Mouse (Mus musculus): ENCODE data around the gene Ankrd23. TPM values are rescaled to one million over a fixed set of nuclear protein-coding genes. Genes with fewer than 3 reads are reported as not detected.

Gene Ankrd23
- polyA plus RNA-seq, 1 experiment from 2014 or later = 23.7 TPM

DNA sequence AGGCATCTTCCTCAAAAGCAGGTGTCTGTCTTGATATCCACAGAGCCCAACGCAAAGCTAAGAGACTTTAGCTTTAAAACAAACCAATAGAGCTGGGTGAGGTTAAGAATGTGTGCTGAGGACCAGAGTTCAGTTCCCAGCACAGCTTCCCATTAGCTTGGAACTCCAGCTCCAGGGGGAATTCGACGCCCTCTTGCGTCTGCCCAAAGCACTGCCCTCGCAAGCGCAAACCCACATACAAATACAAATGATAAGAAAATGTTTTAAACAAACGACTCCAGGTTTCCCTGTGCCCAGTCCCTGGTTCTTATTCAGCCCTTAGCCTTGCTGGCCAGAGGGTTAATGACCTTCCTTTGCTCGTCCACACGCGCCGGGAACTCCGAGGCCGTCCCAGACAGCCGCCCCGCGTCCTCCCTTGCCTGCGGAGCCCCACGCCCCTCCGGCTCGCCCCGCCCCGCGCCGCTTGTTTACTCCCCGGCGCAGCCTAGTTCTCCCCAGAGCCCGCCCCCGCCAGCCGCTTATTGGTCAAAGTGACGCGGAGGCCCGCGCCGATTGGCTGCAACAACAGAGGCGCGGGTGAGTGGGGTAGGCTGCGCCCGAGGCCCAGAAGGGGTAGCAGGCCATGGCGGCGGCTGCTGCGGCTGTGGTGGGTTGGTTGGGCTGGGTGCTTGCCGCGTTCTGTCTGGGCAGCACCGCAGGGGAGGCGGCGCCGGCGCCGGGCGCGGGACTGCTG lies 25.2 kb downstream of the Ankrd23 start, which contains the start of gene Cnnm3:
Gene Cnnm3 (plus strand): TSS at position 579 of the 733 bp plus-strand sequence.
- Histone ChIP-seq H3K9me3 (no peaks in the 10 kb centered on the region), H3K9ac (peak within 1 kb of the TSS; percentile 87), H3K27ac (peak within 1 kb of the TSS; percentile 99), H3K36me3 (peaks cover 23% of the 10 kb centered on the region), H3K4me3 (peak within 1 kb of the TSS; percentile 75), H3K27me3 (no peaks in the 10 kb centered on the region), H3K4me2 (peak within 1 kb of the TSS; percentile 96), H3K4me1 (peaks cover 33% of the 10 kb centered on the region)
- ATAC-seq (ENCODE audit: insufficient number of reproducible peaks, insufficient read depth, low FRiP score, low TSS enrichment, low read depth) = peak; percentile 95
- WGBS = 1% methylated on average over 51 of the region's 51 CpGs

DNA sequence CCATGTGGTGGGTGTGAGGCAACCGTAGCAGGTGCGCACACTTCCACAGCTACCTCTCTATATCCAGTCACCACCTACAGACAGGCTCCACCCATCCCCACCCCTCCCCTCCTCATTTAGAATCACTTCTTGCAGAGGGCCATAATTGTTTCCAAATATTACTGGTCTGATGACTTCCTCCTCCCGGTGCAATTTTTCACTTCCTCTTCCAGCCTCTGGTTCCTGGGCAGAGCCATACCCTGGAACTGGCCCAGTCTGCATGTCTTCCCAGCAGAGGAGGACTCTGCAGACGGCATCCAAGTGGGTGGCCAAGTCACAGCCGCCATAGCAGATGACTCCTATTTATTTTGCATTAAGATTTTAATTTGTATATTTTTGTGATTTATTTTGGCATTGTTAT lies 28.4 kb downstream of the Ankrd23 start:
- 80% methylated on average over 5 of the region's 5 CpGs for WGBS
- peaks cover 25% of the 10 kb centered on the region for H3K36me3 ChIP-seq
- ATAC-seq (ENCODE audit: insufficient number of reproducible peaks, insufficient read depth, low FRiP score, low TSS enrichment, low read depth) = no peak
- H3K4me3 ChIP-seq = no peak overlapping the region
- peaks cover 5% of the 10 kb centered on the region for H3K4me1 ChIP-seq
- H3K9ac ChIP-seq = no peak overlapping the region
- no peaks in the 10 kb centered on the region for H3K9me3 ChIP-seq
- H3K27ac ChIP-seq = no peak overlapping the region
- no peak overlapping the region for H3K4me2 ChIP-seq
- H3K27me3 ChIP-seq = no peaks in the 10 kb centered on the region

DNA sequence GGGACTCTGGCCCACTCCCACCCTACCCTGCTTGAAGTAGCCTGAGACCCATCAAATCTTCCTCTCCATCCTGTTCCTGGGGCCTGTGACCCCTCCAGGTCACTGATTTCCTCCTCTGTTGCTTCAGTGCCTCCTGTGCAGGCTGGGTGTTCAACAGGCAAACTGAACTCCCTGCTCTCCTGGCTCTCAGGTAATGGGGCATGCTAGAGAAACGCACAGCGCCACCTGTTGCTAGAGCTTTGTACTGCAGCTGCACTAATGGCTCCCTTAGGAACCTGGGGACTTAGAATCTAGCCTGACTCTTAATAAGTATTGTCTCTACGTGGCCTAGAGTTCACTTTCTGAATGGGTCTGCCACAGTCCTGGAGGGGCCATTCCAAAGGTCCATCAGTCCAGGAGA lies 35.4 kb downstream of the Ankrd23 start:
- H3K9ac ChIP-seq = no peak overlapping the region
- no peak for ATAC-seq (ENCODE audit: insufficient number of reproducible peaks, insufficient read depth, low FRiP score, low TSS enrichment, low read depth)
- peaks cover 45% of the 10 kb centered on the region for H3K36me3 ChIP-seq
- 7% methylated on average over 3 of the region's 3 CpGs for WGBS
- H3K27me3 ChIP-seq = no peaks in the 10 kb centered on the region
- no peak overlapping the region for H3K4me3 ChIP-seq
- no peak overlapping the region for H3K4me2 ChIP-seq
- H3K27ac ChIP-seq = no peak overlapping the region
- H3K9me3 ChIP-seq = no peaks in the 10 kb centered on the region
- H3K4me1 ChIP-seq = no peaks in the 10 kb centered on the region

DNA sequence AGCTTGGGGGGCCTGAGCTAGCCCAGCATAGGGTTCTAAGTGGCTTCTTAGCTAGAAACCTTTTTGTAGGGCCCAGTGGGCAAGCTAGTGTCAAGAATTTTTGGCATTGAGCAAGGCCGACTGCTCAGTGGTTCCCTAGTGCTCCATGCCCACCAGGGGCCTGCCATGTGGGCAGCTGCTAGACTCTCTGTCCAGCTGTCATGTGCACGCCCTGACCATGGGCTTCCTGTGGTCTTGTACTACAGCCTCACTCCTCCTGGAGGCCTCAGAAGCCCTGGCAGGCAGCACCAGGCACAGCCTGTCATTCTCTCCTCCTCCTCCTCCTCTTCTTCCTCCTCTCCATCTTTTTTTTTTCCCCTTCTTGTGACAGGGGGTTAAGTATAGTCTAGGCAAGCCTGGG lies 39.4 kb downstream of the Ankrd23 start:
- Histone ChIP-seq H3K36me3 (peaks cover 29% of the 10 kb centered on the region), H3K4me3 (no peak overlapping the region), H3K4me2 (no peak overlapping the region), H3K27ac (no peak overlapping the region), H3K9ac (0 out of 2 replicates have a peak overlapping the region, but pooled peaks have one; percentile 32), H3K9me3 (no peaks in the 10 kb centered on the region), H3K27me3 (no peaks in the 10 kb centered on the region), H3K4me1 (peaks cover 15% of the 10 kb centered on the region)
- 77% methylated on average over 2 of the region's 2 CpGs for WGBS
- ATAC-seq (ENCODE audit: insufficient number of reproducible peaks, insufficient read depth, low FRiP score, low TSS enrichment, low read depth) = no peak

DNA sequence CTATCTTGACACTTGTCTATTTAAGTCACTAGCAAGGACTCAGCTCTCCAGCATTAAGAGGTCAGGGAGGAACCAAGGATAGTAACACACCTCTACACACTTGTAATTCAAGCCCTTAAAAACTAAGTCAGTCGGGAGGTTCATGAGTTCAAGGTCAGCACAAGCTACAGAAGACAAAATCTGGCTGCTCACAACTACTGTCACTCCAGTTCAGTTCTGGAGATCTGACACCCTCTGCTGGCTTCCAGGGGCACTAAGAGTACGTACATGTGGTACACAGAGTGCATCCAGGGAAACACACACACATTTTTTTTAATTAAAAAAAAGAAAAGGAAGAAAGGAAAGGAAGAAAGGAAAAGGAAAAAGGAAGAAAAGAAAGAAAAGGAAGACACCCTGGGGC lies 40.0 kb downstream of the Ankrd23 start:
- 28% methylated on average over 2 of the region's 2 CpGs for WGBS
- H3K9me3 ChIP-seq = no peaks in the 10 kb centered on the region
- H3K27ac ChIP-seq = no peak overlapping the region
- H3K27me3 ChIP-seq = no peaks in the 10 kb centered on the region
- H3K4me3 ChIP-seq = no peak overlapping the region
- H3K36me3 ChIP-seq = peaks cover 29% of the 10 kb centered on the region
- no peak for ATAC-seq (ENCODE audit: insufficient number of reproducible peaks, insufficient read depth, low FRiP score, low TSS enrichment, low read depth)
- peaks cover 21% of the 10 kb centered on the region for H3K4me1 ChIP-seq
- H3K4me2 ChIP-seq = no peak overlapping the region
- H3K9ac ChIP-seq = no peak overlapping the region

DNA sequence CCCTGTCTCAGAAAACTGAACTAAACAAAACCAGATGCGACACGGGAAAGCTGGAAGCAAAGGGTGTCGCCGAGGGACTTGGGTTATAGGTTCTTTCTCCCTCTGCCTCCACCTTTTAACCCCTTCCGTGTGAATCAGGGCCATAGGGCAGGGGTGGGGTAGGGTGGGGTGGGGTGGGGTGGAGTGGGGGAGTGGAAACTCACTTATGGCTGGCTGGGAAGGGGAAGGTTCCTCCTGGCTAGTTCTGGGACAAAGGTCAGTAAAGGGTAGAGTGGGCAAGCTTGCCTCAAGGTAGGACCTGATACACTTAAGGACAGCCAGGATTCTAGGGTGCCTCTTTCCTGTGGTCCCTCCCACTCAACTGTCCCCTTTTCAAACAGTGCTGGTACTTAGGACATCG lies 43.4 kb downstream of the Ankrd23 start:
- H3K9ac ChIP-seq = no peak overlapping the region
- no peak overlapping the region for H3K27ac ChIP-seq
- 43% methylated on average over 6 of the region's 6 CpGs for WGBS
- peaks cover 6% of the 10 kb centered on the region for H3K36me3 ChIP-seq
- no peak for ATAC-seq (ENCODE audit: insufficient number of reproducible peaks, insufficient read depth, low FRiP score, low TSS enrichment, low read depth)
- no peaks in the 10 kb centered on the region for H3K9me3 ChIP-seq
- peaks cover 21% of the 10 kb centered on the region for H3K4me1 ChIP-seq
- H3K27me3 ChIP-seq = no peaks in the 10 kb centered on the region
- no peak overlapping the region for H3K4me2 ChIP-seq
- H3K4me3 ChIP-seq = no peak overlapping the region

DNA sequence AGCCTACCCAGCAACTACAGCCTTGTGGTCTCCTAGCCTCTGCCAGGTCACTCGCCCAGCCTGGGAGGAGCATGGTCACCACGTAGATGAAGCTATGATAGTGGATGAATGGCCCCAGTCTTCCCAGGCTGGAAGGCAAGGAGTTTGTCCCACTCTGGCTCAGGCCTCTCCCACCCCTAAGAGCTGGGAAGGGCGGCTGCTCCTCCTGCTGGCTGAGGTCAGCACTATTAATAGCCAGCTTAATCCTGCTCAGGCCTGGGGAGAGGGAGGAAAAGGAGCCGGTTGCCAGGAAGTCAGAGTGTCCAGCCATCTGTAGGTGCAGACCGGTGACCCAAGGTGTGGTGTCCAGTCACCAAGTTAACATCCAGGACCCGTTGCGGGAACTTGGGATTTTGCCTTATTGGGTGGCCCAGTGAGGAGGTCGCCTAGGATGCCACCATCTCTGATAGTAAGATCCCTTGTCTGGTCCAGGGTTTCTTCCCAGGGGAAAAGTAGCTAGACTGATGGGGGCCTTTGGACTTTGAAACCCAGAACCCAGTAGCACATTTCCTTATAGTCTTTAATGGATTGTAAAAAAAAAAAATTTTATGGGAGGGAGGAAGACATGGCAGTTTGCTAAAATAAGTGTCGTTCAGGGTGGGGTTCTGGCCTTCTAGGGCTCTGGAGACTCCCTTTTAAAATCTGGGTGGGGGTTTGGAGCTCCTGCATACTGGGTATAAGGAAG lies 44.1 kb downstream of the Ankrd23 start:
- no peak for ATAC-seq (ENCODE audit: insufficient number of reproducible peaks, insufficient read depth, low FRiP score, low TSS enrichment, low read depth)
- no peak overlapping the region for H3K4me2 ChIP-seq
- H3K9me3 ChIP-seq = no peaks in the 10 kb centered on the region
- H3K27ac ChIP-seq = no peak overlapping the region
- H3K27me3 ChIP-seq = no peaks in the 10 kb centered on the region
- no peaks in the 10 kb centered on the region for H3K36me3 ChIP-seq
- WGBS = 40% methylated on average over 9 of the region's 9 CpGs
- no peak overlapping the region for H3K4me3 ChIP-seq
- no peak overlapping the region for H3K9ac ChIP-seq
- peaks cover 21% of the 10 kb centered on the region for H3K4me1 ChIP-seq

DNA sequence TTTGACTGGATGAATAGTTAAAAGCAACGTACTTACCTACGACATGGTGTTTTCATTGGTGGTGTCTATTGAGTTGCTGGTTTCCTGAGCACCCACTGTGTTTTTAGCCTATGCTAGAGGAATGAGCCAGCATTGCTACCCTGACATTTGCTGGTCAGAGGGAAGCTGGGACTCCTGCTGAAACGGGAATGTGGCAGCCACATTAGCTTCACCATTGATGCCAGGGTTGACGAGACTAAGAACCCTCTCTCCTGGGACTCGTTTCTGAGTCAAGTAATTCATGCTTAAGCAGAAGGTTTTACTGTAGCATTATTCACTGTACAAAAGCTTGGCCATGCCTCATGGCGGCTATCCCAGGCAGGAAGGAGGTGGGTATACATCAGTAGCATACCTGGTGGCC lies 47.0 kb downstream of the Ankrd23 start:
- no peak overlapping the region for H3K4me3 ChIP-seq
- ATAC-seq (ENCODE audit: insufficient number of reproducible peaks, insufficient read depth, low FRiP score, low TSS enrichment, low read depth) = no peak
- WGBS = 72% methylated on average over 6 of the region's 6 CpGs
- H3K9me3 ChIP-seq = no peaks in the 10 kb centered on the region
- no peaks in the 10 kb centered on the region for H3K36me3 ChIP-seq
- no peak overlapping the region for H3K4me2 ChIP-seq
- peaks cover 35% of the 10 kb centered on the region for H3K4me1 ChIP-seq
- H3K27ac ChIP-seq = no peak overlapping the region
- H3K27me3 ChIP-seq = no peaks in the 10 kb centered on the region
- H3K9ac ChIP-seq = no peak overlapping the region

DNA sequence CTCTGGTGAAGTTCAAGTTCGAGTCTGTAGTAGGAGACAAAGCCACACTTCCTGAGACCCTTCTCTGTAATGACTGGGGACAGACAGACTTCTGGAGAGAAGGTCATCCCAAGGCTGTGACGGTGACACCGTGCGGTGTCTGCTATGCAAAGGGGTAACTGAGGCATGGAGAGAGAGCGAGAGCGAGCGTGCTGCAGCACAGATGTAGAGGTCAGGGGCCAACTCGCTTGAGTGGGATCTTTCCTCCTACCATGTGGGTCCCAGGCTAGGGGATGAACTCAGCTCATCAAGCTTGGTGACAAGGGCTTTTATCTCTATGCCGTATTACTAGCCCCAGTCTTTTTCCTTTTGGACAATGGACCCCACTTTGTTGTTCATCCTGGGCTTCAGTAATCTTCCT lies 49.6 kb downstream of the Ankrd23 start:
- H3K4me3 ChIP-seq = no peak overlapping the region
- no peak for ATAC-seq (ENCODE audit: insufficient number of reproducible peaks, insufficient read depth, low FRiP score, low TSS enrichment, low read depth)

DNA sequence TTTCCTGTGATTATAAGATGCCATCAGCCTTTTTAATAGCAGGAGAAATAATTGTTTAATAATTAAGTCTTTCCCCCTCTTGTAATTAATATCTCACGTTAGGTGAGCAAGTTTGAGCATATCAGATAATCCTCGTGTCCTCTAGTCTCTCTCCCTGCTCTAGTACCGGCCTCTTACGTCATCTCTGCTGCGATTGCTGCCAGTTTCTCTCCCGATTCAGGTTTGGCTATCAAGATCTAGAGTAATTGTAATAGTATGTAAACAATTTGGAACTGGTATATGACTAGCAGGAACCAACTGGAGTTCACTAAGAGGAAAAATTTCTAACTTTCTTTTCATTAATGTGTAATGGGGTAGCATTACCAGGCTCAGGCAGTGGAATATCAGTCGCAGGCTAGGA lies 51.6 kb downstream of the Ankrd23 start:
- Histone ChIP-seq H3K36me3 (no peaks in the 10 kb centered on the region), H3K27me3 (no peaks in the 10 kb centered on the region), H3K9me3 (no peaks in the 10 kb centered on the region), H3K4me1 (peaks cover 25% of the 10 kb centered on the region), H3K4me2 (no peak overlapping the region), H3K9ac (no peak overlapping the region), H3K27ac (no peak overlapping the region), H3K4me3 (no peak overlapping the region)
- no peak for ATAC-seq (ENCODE audit: insufficient number of reproducible peaks, insufficient read depth, low FRiP score, low TSS enrichment, low read depth)
- WGBS = 57% methylated on average over 7 of the region's 7 CpGs

More for the DNA sequence above, 49.6 kb downstream of the Ankrd23 start:
- H3K36me3 ChIP-seq = no peaks in the 10 kb centered on the region
- H3K27ac ChIP-seq = no peak overlapping the region
- H3K4me2 ChIP-seq = no peak overlapping the region
- H3K9me3 ChIP-seq = no peaks in the 10 kb centered on the region
- 83% methylated on average over 9 of the region's 9 CpGs for WGBS
- H3K4me1 ChIP-seq = peaks cover 21% of the 10 kb centered on the region
- H3K27me3 ChIP-seq = no peaks in the 10 kb centered on the region
- H3K9ac ChIP-seq = no peak overlapping the region

DNA sequence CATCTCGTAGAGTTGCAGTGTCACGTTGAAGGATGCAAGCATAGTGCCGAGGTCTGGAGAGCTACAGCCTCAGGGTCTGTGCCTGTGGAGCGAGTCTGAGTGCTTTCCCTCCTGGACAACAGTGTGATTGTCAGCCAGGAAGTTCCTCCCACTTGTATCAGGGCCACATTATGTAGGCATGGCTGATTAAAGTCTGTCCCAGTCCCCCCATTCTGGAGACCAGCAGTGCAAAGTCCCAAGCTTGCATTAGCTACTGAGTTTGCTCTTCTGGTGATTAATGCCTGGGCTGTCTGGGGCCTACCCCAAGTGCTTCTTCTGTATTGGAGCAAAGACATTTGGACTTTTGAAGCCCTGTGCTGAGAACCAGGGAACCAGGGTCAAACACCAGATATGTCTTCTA lies 52.9 kb downstream of the Ankrd23 start:
- Histone ChIP-seq H3K4me3 (no peak overlapping the region), H3K36me3 (no peaks in the 10 kb centered on the region), H3K4me2 (no peak overlapping the region), H3K27me3 (no peaks in the 10 kb centered on the region), H3K27ac (no peak overlapping the region), H3K9ac (no peak overlapping the region), H3K9me3 (no peaks in the 10 kb centered on the region), H3K4me1 (peaks cover 26% of the 10 kb centered on the region)
- WGBS = 34% methylated on average over 4 of the region's 4 CpGs
- no peak for ATAC-seq (ENCODE audit: insufficient number of reproducible peaks, insufficient read depth, low FRiP score, low TSS enrichment, low read depth)

Measured in embryonic facial prominence, embryonic 13.5 days (tissue).